In genomic region chr12:73002281-73002680, GRCm38 (mm10) we compare ENCODE assay signal across 8 mouse cellular contexts. TPM values are rescaled to one million over a fixed set of nuclear protein-coding genes. Genes with fewer than 3 reads are reported as not detected.
DNase-seq lines count a peak whose midpoint lies in the region; TF ChIP-seq lines count a peak whose summit lies in the region.
"Not testable (repeated sequence)": the region's sequence is repeated elsewhere in the genome, so short reads cannot be mapped to it uniquely, and the experiment has no call there.
"Had no signal": no experiment of that assay in that cellular context is flagged by ENCODE, and none has a peak within 500 bp of the region (broad histone marks: within the 10 kb centered on the region; RNA-seq: fewer than 3 reads in every experiment).

No protein-coding gene starts in this region.

- not testable (repeated sequence) for H3K27me3 ChIP-seq in heart, adult 2 months (ENCODE audit: control insufficient read depth, insufficient read depth, low read length)

- H3K79me2 ChIP-seq in heart, adult 2 months (replicated peaks; ENCODE audit: control insufficient read depth, insufficient read depth, low read length) = not testable (repeated sequence)

- TF ChIP-seq CTCF in heart, adult 2 months (IDR thresholded peaks at IDR 0.05) = not testable (repeated sequence)

- H3K4me1 ChIP-seq in heart, adult 2 months (ENCODE audit: control insufficient read depth, insufficient read depth, low read length) = not testable (repeated sequence)

- not testable (repeated sequence) for H3K4me3 ChIP-seq in heart, adult 2 months

- not testable (repeated sequence) for TF ChIP-seq EP300 in heart, adult 2 months (IDR thresholded peaks at IDR 0.05; ENCODE audit: insufficient read depth, low read depth, low read length)

- not testable (repeated sequence) for TF ChIP-seq POLR2A in heart, adult 2 months (IDR thresholded peaks at IDR 0.05; ENCODE audit: insufficient read depth, low read depth, low read length)

- not testable (repeated sequence) for H3K9ac ChIP-seq in heart, adult 2 months (ENCODE audit: low read depth, low read length)

- intact Hi-C loops in heart, adult 2 months (cut with DNase I) = not testable (repeated sequence)

- peak; percentile 21 for DNase-seq in adrenal gland, adult 8-10 months
- DNase-seq in cerebellum, postnatal 25 days = peak; percentile 32 to 60
- DNase-seq in heart, adult 2 months = peak; percentile 60 to 74
- DNase-seq in kidney, postnatal 14 days = peak; percentile 65
- DNase-seq in lung, postnatal 10 days = peak; percentile 59
- peak; percentile 9 for DNase-seq in right cerebral cortex, postnatal 14 days
- peak; percentile 37 to 46 for DNase-seq in thymus, postnatal 36 days

- not testable (repeated sequence) for H3K36me3 ChIP-seq in heart, adult 2 months (ENCODE audit: control insufficient read depth, insufficient read depth, low read length)

- not testable (repeated sequence) for H3K27ac ChIP-seq in heart, adult 2 months

- 46% methylated on average over 17 of the region's 17 CpGs for WGBS in heart, adult 2 months

RNA-seq across cellular contexts. Expression of gene Six1, which starts 51.4 kb away (rescaled TPM):
- total RNA-seq in adrenal gland, adult 8-10 months (2022) = 1 to 10 TPM in 3 of 4 experiments, under 1 TPM in 1; 0.94 to 2.3 (median 1.3) TPM
- 1 to 10 TPM; 1.2 to 1.4 TPM for total RNA-seq in heart, adult 2 months (2021)
- polyA plus RNA-seq in heart, adult 2 months (2012; rRNA removed) = 0.90 and 0.94 TPM in 2 replicates
- polyA plus RNA-seq: spleen, adult 2 months had no signal

Comparison
In these comparisons a context has a peak if more than half of its experiments do, and no peak if none do; other contexts are left out.
1. DNase-seq: peak in every context shown above with its lines; median percentile 67 in heart, adult 2 months; 65 in kidney, postnatal 14 days; 59 in lung, postnatal 10 days; 46 in cerebellum, postnatal 25 days; 42 in thymus, postnatal 36 days; 21 in adrenal gland, adult 8-10 months; 9 in right cerebral cortex, postnatal 14 days.